Mouse (Mus musculus): ENCODE data around the gene Palm2.

Gene Palm2

DNA sequence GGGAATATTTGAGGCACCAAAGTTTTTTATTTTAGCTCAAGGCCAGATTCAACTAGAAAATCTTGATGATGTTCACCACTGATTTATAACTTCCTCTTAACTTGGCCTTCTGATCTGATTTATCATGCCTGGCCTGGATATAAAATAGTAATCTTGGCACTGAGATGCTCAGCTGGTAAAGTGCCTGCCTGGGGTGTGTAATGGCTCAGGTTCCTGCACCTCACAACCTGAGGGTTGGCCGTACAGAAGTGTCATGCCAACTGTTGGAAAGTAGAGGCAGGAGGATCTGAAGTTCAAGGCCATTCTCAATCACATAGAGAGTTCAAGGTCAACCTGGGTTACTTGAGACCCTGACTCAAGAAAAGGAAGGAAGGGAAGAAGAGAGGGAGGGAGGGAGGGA, 191.3 kb downstream of the Palm2 start:
- DNase-seq, result no peak

GRCm38 (mm10) chr4:57625756-57626155, 191.7 kb downstream of the Palm2 start:
- no peak for DNase-seq

GRCm38 (mm10) chr4:57626921-57627320, 192.9 kb downstream of the Palm2 start:
- no peak for DNase-seq

- DNase-seq, result no peak
Observed at GRCm38 (mm10) chr4:57632386-57632785, 198.3 kb downstream of the Palm2 start.

GRCm38 (mm10) chr4:57633052-57633451, 199.0 kb downstream of the Palm2 start:
- DNase-seq, result no peak

GRCm38 (mm10) chr4:57634956-57635355, 200.9 kb downstream of the Palm2 start:
- DNase-seq, result no peak

DNA sequence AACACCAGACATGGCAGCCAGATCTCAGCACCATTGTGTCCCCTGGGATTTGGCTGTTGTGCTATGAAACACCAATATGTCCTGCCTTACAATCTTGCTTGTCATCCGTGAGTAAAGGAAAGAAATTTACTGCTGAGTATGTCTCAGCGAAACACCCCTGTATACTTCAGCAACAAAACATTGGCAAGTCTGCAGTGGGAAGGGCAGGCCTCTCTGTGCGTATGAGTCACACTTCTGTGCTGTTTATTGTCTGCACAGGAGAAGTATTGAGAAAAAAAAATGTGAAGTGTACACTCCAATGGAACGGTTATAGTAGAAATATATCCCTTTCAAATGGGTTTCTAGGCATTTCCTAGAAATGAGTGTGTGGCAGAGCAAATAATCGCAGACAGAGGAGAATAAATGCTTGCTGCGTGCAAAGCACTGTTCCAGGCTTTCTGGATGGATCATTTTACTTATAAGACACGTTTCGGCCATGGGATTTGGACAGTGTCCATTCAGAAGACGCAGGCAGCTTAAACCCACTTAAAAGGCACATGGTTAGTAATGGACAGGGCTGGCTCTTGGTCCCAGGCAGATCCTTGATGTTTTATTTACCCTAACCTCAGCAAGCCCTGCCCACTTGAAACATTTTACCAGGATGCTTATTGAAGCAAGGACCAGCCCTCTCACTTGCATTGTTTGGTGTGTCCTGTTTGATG, 202.9 kb downstream of the Palm2 start:
- no peak for DNase-seq

- DNase-seq, result no peak
Observed at GRCm38 (mm10) chr4:57637636-57638386, 203.8 kb downstream of the Palm2 start.

DNA sequence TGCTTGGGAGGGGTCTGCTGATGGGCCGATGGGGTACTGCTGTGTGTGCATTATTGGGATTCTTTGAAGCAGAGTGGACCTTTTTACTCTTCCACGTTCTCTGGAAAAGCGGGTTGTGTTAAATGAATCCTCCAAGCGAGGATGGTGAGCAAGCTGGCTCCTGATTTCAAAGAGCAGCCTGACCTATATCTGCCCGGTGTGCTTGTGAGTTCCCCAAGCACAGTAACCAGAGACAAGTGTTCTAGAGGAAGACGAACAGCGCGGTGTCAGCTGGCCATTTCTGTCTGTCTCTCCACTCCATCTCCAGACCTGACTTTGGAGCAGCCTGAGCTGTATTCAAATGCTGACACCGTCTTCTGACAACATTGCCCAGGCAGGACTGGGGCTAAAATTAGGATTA, 204.9 kb downstream of the Palm2 start:
- DNase-seq, result no peak

- no peak for DNase-seq
Observed at GRCm38 (mm10) chr4:57640222-57640621, 206.2 kb downstream of the Palm2 start.

GRCm38 (mm10) chr4:57640971-57641370, 206.9 kb downstream of the Palm2 start:
- no peak for DNase-seq

- DNase-seq, result no peak
Observed at GRCm38 (mm10) chr4:57650994-57651393, 216.9 kb downstream of the Palm2 start.

DNA sequence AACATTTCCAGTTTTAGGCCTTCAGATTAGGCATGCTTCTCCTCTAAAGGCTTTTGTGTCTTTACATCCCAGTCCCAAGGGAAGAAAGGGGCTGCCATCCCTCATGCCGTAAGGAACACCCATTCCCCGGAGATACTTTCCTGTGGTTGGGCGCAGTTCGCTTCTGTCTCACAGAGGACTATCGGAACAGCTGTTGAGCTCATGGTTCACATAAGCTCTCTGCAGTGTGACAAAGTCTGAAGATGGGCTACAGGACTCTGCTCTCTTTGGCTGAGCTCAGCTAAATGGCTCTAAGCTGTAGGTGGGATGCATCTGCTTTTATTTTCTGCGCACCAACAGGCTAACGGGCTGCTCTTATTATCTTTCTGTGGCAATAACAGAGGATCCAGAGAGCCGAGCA, 217.5 kb downstream of the Palm2 start:
- DNase-seq, result no peak

- DNase-seq, result no peak
Observed at GRCm38 (mm10) chr4:57652185-57652904, 218.3 kb downstream of the Palm2 start.

DNA sequence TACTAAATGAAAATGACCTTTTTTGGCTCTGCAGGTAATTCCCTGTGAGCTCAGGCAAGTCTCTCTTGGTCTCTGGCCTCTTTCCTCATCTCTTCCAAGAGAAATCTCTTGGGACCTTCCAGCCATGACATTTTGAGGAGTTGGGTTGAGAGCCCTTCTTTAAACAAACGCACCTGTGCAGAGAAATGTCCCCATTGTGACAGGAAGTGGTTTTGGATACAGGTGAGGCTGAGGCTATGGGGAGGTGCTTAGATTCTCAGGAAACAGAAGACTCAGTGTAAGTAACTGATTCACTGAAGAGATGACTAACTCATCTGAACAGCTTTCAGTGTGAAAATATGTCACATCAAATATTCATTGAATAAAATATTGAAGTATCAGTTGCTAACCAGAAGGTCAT, 221.9 kb downstream of the Palm2 start:
- no peak for DNase-seq

- DNase-seq, result no peak
Observed at GRCm38 (mm10) chr4:57656388-57656787, 222.3 kb downstream of the Palm2 start.

DNA sequence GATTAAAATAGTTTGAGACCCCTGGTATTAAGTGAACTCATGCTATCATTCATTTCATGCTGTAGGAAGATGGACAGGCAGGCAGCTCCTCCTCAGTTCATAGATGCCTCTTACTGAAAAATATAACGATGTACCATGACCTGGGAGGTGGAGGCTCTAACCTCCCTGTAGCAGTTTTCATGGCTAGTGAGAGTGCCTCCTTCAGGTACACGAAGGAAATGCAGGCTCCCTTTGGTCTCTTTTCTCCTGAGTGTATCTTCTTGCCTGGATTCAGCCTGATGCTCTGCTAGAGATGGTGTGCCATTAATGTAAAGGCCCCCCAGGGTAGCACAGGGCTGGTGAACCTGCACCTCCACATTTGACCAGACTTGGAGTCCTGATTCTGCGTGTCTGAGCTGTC, 222.8 kb downstream of the Palm2 start:
- no peak for DNase-seq

- no peak for DNase-seq
Observed at GRCm38 (mm10) chr4:57660470-57660869, 226.4 kb downstream of the Palm2 start.

GRCm38 (mm10) chr4:57666101-57666500, 232.1 kb downstream of the Palm2 start:
- DNase-seq, result no peak

DNA sequence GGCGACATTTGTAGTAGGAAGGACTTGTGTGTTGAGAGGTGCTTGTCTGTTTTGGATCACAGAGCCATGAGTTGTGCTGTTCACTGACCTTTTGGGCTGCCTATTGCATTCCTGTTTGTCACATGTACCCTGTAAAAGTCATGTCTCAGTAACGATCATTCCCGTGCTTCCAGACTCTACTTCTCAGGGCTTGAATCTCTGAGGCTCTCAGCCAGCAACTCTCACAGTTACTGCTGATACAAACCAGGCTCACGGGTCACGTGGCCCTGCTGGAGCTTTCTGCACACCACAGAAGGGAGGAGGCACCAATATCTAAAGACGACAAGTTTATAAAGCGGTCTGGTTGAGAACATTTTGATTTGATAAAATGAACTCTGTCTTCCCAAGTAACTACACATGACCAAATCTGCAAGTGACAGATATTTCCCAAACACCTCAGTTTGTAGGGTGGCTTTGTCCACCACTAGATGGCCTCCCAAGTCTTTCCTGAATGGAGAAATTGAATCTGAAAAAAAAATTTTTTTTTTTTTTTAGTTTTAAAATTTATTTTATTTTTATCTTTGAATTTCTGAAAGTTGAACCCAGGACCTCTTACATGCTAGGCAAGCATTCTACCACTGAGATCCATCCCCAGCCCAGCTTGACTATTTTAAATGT, 236.9 kb downstream of the Palm2 start:
- DNase-seq, result peak; percentile 42

DNA sequence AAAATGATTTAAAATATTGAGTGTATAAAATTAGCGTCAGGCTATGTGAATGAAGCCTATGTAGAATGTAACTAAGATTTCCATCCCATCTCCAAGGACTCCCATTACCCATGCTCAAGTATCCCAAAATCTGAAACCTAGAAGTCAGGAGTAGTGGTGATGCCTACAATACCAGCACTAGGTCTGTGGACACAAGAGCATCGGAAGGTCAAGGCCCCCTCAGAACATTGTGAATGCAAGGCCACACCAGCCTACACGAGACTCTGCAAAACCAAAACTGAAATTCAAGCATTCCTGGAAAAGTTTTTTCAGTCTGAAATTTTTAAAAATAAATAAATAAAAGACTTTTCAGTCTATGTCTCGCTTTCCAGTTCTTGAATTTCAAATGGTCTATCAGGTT, 238.5 kb downstream of the Palm2 start:
- no peak for DNase-seq

DNA sequence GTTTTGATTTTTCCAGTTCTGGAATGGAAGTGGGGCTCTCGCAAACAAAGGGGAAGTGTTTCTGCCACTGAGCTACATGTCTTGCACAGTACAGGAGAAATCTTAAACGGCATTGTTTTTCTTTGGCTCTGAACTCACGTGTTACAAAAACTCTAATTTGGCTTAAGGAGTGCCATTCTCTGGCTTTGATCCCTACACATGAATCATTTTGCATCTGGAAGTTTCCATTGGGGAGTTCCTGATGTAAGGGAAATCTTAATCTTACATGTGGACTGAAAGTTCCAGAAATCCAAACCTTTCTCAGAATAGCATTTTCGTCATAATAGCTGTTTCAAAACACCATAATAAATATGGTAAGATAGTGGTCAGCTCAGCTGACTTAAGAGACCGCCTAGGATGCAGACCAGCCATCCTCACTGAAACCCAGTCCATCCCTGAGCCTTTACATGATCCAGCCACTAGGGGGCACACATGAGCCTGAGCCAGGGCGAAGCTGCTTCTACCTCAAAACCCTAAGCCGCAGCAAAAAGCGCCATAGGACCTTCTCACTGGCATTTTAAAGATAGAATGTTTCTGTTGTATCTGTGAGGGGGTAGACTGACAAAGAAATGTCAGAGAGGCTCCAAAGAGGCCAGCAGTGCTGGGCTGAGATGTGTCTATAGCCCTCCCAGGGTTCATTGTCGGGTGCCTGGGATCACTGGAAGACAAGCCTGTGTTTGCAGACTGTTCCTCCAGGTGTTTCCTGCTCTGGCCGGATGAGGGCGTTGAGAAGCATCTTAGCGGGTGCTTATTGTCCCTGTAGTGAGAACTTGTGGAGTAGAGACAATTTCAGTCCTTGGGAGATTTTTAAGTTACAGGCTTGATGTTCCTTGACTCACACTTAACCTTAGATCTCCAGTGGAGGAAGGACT, 239.2 kb downstream of the Palm2 start:
- DNase-seq, result peak; percentile 95

Data from lung, postnatal 14 days (tissue).